Mouse (Mus musculus): ENCODE data around the gene Slc9a9.

GRCm38 (mm10) chr9:95184453-95184852 lies 514.7 kb downstream of the Slc9a9 start:
- TF ChIP-seq CTCF (IDR thresholded peaks at IDR 0.05; ENCODE audit: low read depth) (no peak), EP300 (IDR thresholded peaks at IDR 0.05; ENCODE audit: low read depth) (0 out of 2 replicates have a peak, but pooled peaks have one; percentile 7)
